Mouse (Mus musculus): ENCODE results near the gene Cdh10. TPM values are rescaled to one million over a fixed set of nuclear protein-coding genes. Genes with fewer than 3 reads are reported as not detected.

Cdh10 gene
- polyA plus RNA-seq, 1 experiment from 2014 or later = 31.2 TPM

- Histone ChIP-seq H3K4me3 (ENCODE audit: low read length) (no peak overlapping the region), H3K27me3 (replicated peaks; ENCODE audit: control insufficient read depth, insufficient read depth, low read length) (no peaks in the 10 kb centered on the region), H3K27ac (ENCODE audit: low read depth, low read length) (no peak overlapping the region), H3K9me3 (ENCODE audit: control insufficient read depth, low read length) (no peaks in the 10 kb centered on the region), H3K4me2 (ENCODE audit: low read length) (no peak overlapping the region), H3K4me1 (ENCODE audit: control insufficient read depth, insufficient read depth, low read depth, low read length) (no peaks in the 10 kb centered on the region), H3K36me3 (ENCODE audit: control insufficient read depth, insufficient read depth, low read length) (no peaks in the 10 kb centered on the region), H3K9ac (ENCODE audit: low read depth, low read length) (no peak overlapping the region)
- no peak for ATAC-seq
- WGBS = 91% methylated on average over 4 of the region's 4 CpGs
Observed at GRCm38 (mm10) chr15:18910612-18911011, 91.9 kb downstream of the Cdh10 start.

GRCm38 (mm10) chr15:18925392-18926117 lies 106.8 kb downstream of the Cdh10 start:
- no peaks in the 10 kb centered on the region for H3K9me3 ChIP-seq (ENCODE audit: control insufficient read depth, low read length)
- no peak overlapping the region for H3K4me2 ChIP-seq (ENCODE audit: low read length)
- ATAC-seq = peak; percentile 53; the same call in 1 of the 2 replicates
- no peaks in the 10 kb centered on the region for H3K4me1 ChIP-seq (ENCODE audit: control insufficient read depth, insufficient read depth, low read depth, low read length)
- WGBS = 76% methylated on average over 1 of the region's 1 CpGs
- H3K9ac ChIP-seq (ENCODE audit: low read depth, low read length) = no peak overlapping the region
- no peaks in the 10 kb centered on the region for H3K36me3 ChIP-seq (ENCODE audit: control insufficient read depth, insufficient read depth, low read length)
- no peaks in the 10 kb centered on the region for H3K27me3 ChIP-seq (replicated peaks; ENCODE audit: control insufficient read depth, insufficient read depth, low read length)
- H3K4me3 ChIP-seq (ENCODE audit: low read length) = no peak overlapping the region
- no peak overlapping the region for H3K27ac ChIP-seq (ENCODE audit: low read depth, low read length)

- H3K27ac ChIP-seq (ENCODE audit: low read depth, low read length) = no peak overlapping the region
- H3K9ac ChIP-seq (ENCODE audit: low read depth, low read length) = no peak overlapping the region
- ATAC-seq = no peak
- WGBS = 75% methylated on average over 2 of the region's 2 CpGs
- H3K4me3 ChIP-seq (ENCODE audit: low read length) = no peak overlapping the region
- H3K4me1 ChIP-seq (ENCODE audit: control insufficient read depth, insufficient read depth, low read depth, low read length) = no peaks in the 10 kb centered on the region
- H3K27me3 ChIP-seq (replicated peaks; ENCODE audit: control insufficient read depth, insufficient read depth, low read length) = no peaks in the 10 kb centered on the region
- H3K36me3 ChIP-seq (ENCODE audit: control insufficient read depth, insufficient read depth, low read length) = no peaks in the 10 kb centered on the region
- no peak overlapping the region for H3K4me2 ChIP-seq (ENCODE audit: low read length)
- H3K9me3 ChIP-seq (ENCODE audit: control insufficient read depth, low read length) = no peaks in the 10 kb centered on the region
Observed at GRCm38 (mm10) chr15:18926964-18927363, 108.2 kb downstream of the Cdh10 start.

- H3K27ac ChIP-seq (ENCODE audit: low read depth, low read length) = no peak overlapping the region
- no peaks in the 10 kb centered on the region for H3K36me3 ChIP-seq (ENCODE audit: control insufficient read depth, insufficient read depth, low read length)
- H3K9me3 ChIP-seq (ENCODE audit: control insufficient read depth, low read length) = no peaks in the 10 kb centered on the region
- no peak overlapping the region for H3K4me3 ChIP-seq (ENCODE audit: low read length)
- no peak overlapping the region for H3K9ac ChIP-seq (ENCODE audit: low read depth, low read length)
- no peak for ATAC-seq
- WGBS = 85% methylated on average over 3 of the region's 3 CpGs
- H3K4me2 ChIP-seq (ENCODE audit: low read length) = no peak overlapping the region
- H3K27me3 ChIP-seq (replicated peaks; ENCODE audit: control insufficient read depth, insufficient read depth, low read length) = no peaks in the 10 kb centered on the region
- no peaks in the 10 kb centered on the region for H3K4me1 ChIP-seq (ENCODE audit: control insufficient read depth, insufficient read depth, low read depth, low read length)
Observed at GRCm38 (mm10) chr15:18952266-18952665, 133.5 kb downstream of the Cdh10 start.

- no peaks in the 10 kb centered on the region for H3K9me3 ChIP-seq (ENCODE audit: control insufficient read depth, low read length)
- no peak overlapping the region for H3K27ac ChIP-seq (ENCODE audit: low read depth, low read length)
- no peak overlapping the region for H3K4me2 ChIP-seq (ENCODE audit: low read length)
- no peaks in the 10 kb centered on the region for H3K4me1 ChIP-seq (ENCODE audit: control insufficient read depth, insufficient read depth, low read depth, low read length)
- no peak overlapping the region for H3K4me3 ChIP-seq (ENCODE audit: low read length)
- no peak overlapping the region for H3K9ac ChIP-seq (ENCODE audit: low read depth, low read length)
- H3K27me3 ChIP-seq (replicated peaks; ENCODE audit: control insufficient read depth, insufficient read depth, low read length) = no peaks in the 10 kb centered on the region
- no peaks in the 10 kb centered on the region for H3K36me3 ChIP-seq (ENCODE audit: control insufficient read depth, insufficient read depth, low read length)
- peak; percentile 72 for ATAC-seq
- 55% methylated on average over 5 of the region's 5 CpGs for WGBS
Observed at GRCm38 (mm10) chr15:18975041-18975440, 156.3 kb downstream of the Cdh10 start.

- Histone ChIP-seq H3K36me3 (ENCODE audit: control insufficient read depth, insufficient read depth, low read length) (peaks cover 4% of the 10 kb centered on the region; the same call in 1 of the 2 replicates), H3K4me1 (ENCODE audit: control insufficient read depth, insufficient read depth, low read depth, low read length) (no peaks in the 10 kb centered on the region), H3K4me3 (ENCODE audit: low read length) (no peak overlapping the region), H3K27me3 (replicated peaks; ENCODE audit: control insufficient read depth, insufficient read depth, low read length) (no peaks in the 10 kb centered on the region), H3K9ac (ENCODE audit: low read depth, low read length) (no peak overlapping the region), H3K9me3 (ENCODE audit: control insufficient read depth, low read length) (no peaks in the 10 kb centered on the region), H3K27ac (ENCODE audit: low read depth, low read length) (no peak overlapping the region), H3K4me2 (ENCODE audit: low read length) (no peak overlapping the region)
- 72% methylated on average over 3 of the region's 3 CpGs for WGBS
- ATAC-seq = no peak
Observed at GRCm38 (mm10) chr15:18984891-18985290, 166.1 kb downstream of the Cdh10 start.

GRCm38 (mm10) chr15:18987671-18988070 lies 168.9 kb downstream of the Cdh10 start:
- Histone ChIP-seq H3K27me3 (replicated peaks; ENCODE audit: control insufficient read depth, insufficient read depth, low read length) (no peaks in the 10 kb centered on the region), H3K4me1 (ENCODE audit: control insufficient read depth, insufficient read depth, low read depth, low read length) (no peaks in the 10 kb centered on the region), H3K4me3 (ENCODE audit: low read length) (no peak overlapping the region), H3K36me3 (ENCODE audit: control insufficient read depth, insufficient read depth, low read length) (peaks cover 4% of the 10 kb centered on the region; the same call in 1 of the 2 replicates), H3K27ac (ENCODE audit: low read depth, low read length) (no peak overlapping the region), H3K9me3 (ENCODE audit: control insufficient read depth, low read length) (no peaks in the 10 kb centered on the region), H3K9ac (ENCODE audit: low read depth, low read length) (no peak overlapping the region), H3K4me2 (ENCODE audit: low read length) (no peak overlapping the region)
- no peak for ATAC-seq
- 58% methylated on average over 1 of the region's 1 CpGs for WGBS

GRCm38 (mm10) chr15:18993512-18993911 lies 174.8 kb downstream of the Cdh10 start:
- no peaks in the 10 kb centered on the region for H3K9me3 ChIP-seq (ENCODE audit: control insufficient read depth, low read length)
- H3K9ac ChIP-seq (ENCODE audit: low read depth, low read length) = no peak overlapping the region
- H3K27ac ChIP-seq (ENCODE audit: low read depth, low read length) = no peak overlapping the region
- no peaks in the 10 kb centered on the region for H3K36me3 ChIP-seq (ENCODE audit: control insufficient read depth, insufficient read depth, low read length)
- no peak overlapping the region for H3K4me3 ChIP-seq (ENCODE audit: low read length)
- H3K4me2 ChIP-seq (ENCODE audit: low read length) = no peak overlapping the region
- ATAC-seq = no peak
- H3K4me1 ChIP-seq (ENCODE audit: control insufficient read depth, insufficient read depth, low read depth, low read length) = no peaks in the 10 kb centered on the region
- no peaks in the 10 kb centered on the region for H3K27me3 ChIP-seq (replicated peaks; ENCODE audit: control insufficient read depth, insufficient read depth, low read length)

- no peak overlapping the region for H3K27ac ChIP-seq (ENCODE audit: low read depth, low read length)
- ATAC-seq = no peak
- WGBS = 81% methylated on average over 4 of the region's 4 CpGs
- H3K4me3 ChIP-seq (ENCODE audit: low read length) = no peak overlapping the region
- H3K9me3 ChIP-seq (ENCODE audit: control insufficient read depth, low read length) = no peaks in the 10 kb centered on the region
- H3K4me2 ChIP-seq (ENCODE audit: low read length) = no peak overlapping the region
- no peaks in the 10 kb centered on the region for H3K27me3 ChIP-seq (replicated peaks; ENCODE audit: control insufficient read depth, insufficient read depth, low read length)
- no peaks in the 10 kb centered on the region for H3K4me1 ChIP-seq (ENCODE audit: control insufficient read depth, insufficient read depth, low read depth, low read length)
- no peaks in the 10 kb centered on the region for H3K36me3 ChIP-seq (ENCODE audit: control insufficient read depth, insufficient read depth, low read length)
- no peak overlapping the region for H3K9ac ChIP-seq (ENCODE audit: low read depth, low read length)
Observed at GRCm38 (mm10) chr15:18994294-18994693, 175.5 kb downstream of the Cdh10 start.

Data from hindbrain, embryonic 16.5 days (tissue).